Mouse (Mus musculus) lung, adult 2 months (tissue): ENCODE results near the gene Slx4. TPM values are rescaled to one million over a fixed set of nuclear protein-coding genes. Genes with fewer than 3 reads are reported as not detected.
A peak's percentile ranks its signal among the peaks of the same experiment; 100 is the strongest.

Experiments used
- DNase-seq: peaks from one replicate; pipeline ENCODE4 v3.0.0; 2022
- H3K4me1 ChIP-seq: fragments of 200-500 bp; 2 replicates; pipeline ENCODE4 v1.6.1; 2011; ENCODE audit warnings: low read length; ENCODE audit not compliant: control insufficient read depth, insufficient read depth
- H3K4me3 ChIP-seq: fragments of 200-500 bp; replicated peaks from 2 replicates; pipeline ENCODE3; 2011; ENCODE audit warnings: low read depth, mild to moderate bottlenecking, control low read depth, low read length; ENCODE audit errors: extremely low read depth
- CTCF ChIP-seq: fragments of 200-500 bp; IDR thresholded peaks from 2 replicates; pipeline ENCODE4 v1.5.1; 2011; ENCODE audit warnings: mild to moderate bottlenecking, low read length, control low read depth; ENCODE audit not compliant: insufficient read depth
- POLR2A ChIP-seq: fragments of 200-500 bp; IDR thresholded peaks from 2 replicates; pipeline ENCODE4 v1.6.1; 2011; ENCODE audit warnings: low read depth, mild to moderate bottlenecking, control low read depth, low read length, borderline replicate concordance; ENCODE audit errors: extremely low read depth
- WGBS: fragments of 180-500 bp; shearing (Covaris S2); methylation state at CpG from one replicate; pipeline ENCODE4 v1.1.7; 2018; 5-methylcytosine and 5-hydroxymethylcytosine counted together
- polyA plus RNA-seq: library from polyadenylated mRNA; depleted of rRNA; stranded (reverse); fragments of >200 nt; gene quantifications from 2 replicates; pipeline ENCODE4 v1.2.3, GENCODE M21; 2012; rRNA removed

The Slx4 gene
- polyA plus RNA-seq = 16.3 and 17.2 TPM in 2 replicates

DNA sequence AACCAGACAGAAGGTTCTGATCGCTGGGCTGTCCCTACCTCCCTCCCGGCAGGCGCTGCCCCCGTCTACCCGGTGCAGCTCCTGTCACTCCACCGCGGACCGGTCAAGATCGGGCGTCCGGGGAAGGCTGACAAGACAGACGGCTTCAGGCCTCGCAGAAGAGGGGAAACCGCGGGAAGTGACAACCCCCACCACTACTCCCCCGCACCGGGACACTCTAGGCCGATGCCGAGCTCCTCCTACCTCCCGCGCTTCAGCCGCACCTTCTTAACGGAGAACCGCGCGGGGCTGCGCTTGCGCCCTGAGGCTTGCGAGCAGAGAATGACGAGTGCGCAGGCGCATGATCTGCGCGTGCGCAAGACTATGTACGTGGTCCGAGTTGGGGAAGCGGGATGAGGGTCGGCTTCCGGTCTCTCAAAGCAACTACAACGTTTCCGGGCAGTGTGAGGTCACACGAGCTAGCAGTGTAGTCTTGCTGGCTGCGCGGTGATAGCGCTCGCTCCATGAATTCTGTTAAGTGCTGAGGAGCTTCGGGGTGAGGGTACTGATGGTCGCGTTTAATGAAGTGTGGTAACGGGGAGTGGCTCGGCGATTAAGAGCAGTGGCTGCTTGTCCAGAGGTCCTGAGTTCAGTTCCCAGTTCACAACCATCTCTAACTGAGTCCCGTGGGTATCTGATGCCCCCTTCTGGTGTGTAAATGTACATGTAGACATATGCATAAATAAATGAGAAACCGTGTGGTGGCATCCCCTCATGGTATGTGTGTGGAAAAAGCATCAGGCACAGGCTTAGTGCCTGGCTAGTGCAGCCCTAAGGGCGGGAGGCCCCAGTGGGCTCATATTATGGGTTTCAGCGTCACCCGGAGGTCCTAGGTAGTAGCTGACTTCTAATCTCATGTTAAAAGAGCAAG lies at the start of gene Slx4:
Gene Slx4, minus strand, starts transcription at position 282 of the 910 bp plus-strand sequence.
- DNase-seq = peak; percentile 93
- Histone ChIP-seq H3K4me1 (0 out of 2 replicates have a peak, but pooled peaks cover 2% of the 10 kb centered on the region), H3K4me3 (peak within 1 kb of the TSS; percentile 61)
- TF ChIP-seq POLR2A = peak; percentile 96
- no peak for TF ChIP-seq CTCF
- 2% methylated on average over 58 of the region's 58 CpGs for WGBS

- no peak for TF ChIP-seq CTCF
- TF ChIP-seq POLR2A = no peak
- no peak for DNase-seq
- WGBS = 93% methylated on average over 4 of the region's 4 CpGs
- no peaks in the 10 kb centered on the region for H3K4me1 ChIP-seq
- H3K4me3 ChIP-seq = no peak overlapping the region
Measured at GRCm38 (mm10) chr16:4052601-4053000, 49.0 kb upstream of the Slx4 start.

DNA sequence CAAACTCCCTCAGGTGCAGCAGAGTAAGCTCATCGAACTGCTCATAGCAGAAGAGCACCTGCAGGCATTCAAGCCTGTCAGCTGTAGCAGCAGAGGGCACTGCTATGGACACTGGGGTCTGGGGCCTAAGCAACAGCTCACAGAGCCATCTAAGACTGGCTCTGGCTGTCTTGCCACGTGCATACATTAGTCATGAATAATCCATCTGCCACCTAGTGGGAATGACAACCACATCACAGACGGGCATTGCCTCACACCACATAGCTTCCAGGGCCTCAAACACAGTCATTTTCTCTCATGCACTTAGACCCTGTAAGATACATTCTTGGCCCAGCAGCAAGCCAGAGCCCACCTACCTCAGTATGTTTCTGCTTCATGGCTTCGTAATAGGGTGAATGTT lies 42.0 kb upstream of the Slx4 start:
- no peak for DNase-seq
- no peaks in the 10 kb centered on the region for H3K4me1 ChIP-seq
- no peak overlapping the region for H3K4me3 ChIP-seq
- WGBS = 75% methylated on average over 4 of the region's 4 CpGs
- TF ChIP-seq POLR2A = no peak
- no peak for TF ChIP-seq CTCF

DNA sequence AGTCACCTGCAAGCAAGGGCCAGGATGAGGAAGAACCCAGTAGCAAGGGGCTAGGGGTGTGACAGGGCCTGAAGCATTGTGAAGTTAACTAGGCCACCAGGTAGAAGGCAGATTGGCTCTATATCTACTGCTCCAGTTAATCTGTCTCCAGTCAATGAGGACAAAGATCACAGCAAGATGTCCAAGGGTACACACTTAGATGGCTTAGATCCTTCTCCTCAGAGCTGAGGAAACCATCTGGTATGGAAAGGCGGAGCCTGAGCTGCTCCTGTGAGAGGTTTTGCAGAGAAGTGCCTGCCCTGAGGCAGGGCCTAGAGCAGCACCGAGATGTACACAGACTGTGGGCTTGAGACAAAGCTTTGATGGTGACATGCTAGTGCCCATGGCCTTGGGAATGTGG lies 40.5 kb upstream of the Slx4 start:
- no peaks in the 10 kb centered on the region for H3K4me1 ChIP-seq
- no peak for DNase-seq
- TF ChIP-seq CTCF (no peak), POLR2A (no peak)
- no peak overlapping the region for H3K4me3 ChIP-seq
- 94% methylated on average over 2 of the region's 2 CpGs for WGBS

DNA sequence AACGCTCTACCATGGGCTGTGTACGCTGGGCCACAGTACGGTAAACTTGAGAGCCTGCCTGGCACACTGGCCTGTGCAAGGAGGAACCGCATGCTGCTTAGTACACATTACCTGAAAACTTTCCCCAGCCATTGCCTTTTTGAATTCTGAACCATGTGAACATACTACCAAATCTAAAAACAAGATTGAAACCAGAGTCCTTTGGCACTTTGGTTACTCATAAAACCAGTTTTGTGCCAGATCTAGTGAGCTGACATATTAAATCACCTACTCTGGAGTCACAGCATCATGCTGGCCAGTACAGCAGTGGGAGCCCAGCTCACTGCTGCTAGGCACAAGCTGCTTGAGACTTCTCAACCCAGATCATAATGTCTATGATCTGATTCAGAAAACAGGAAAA lies 38.1 kb upstream of the Slx4 start:
- TF ChIP-seq POLR2A = no peak
- no peak for TF ChIP-seq CTCF
- WGBS = 95% methylated on average over 4 of the region's 4 CpGs
- no peak for DNase-seq
- H3K4me1 ChIP-seq = no peaks in the 10 kb centered on the region
- no peak overlapping the region for H3K4me3 ChIP-seq

- DNase-seq = no peak
- no peak overlapping the region for H3K4me3 ChIP-seq
- 89% methylated on average over 5 of the region's 5 CpGs for WGBS
- TF ChIP-seq POLR2A = no peak
- no peak for TF ChIP-seq CTCF
- H3K4me1 ChIP-seq = no peaks in the 10 kb centered on the region
Measured at GRCm38 (mm10) chr16:4040206-4040605, 36.6 kb upstream of the Slx4 start.

GRCm38 (mm10) chr16:4037690-4038089 lies 34.1 kb upstream of the Slx4 start:
- no peaks in the 10 kb centered on the region for H3K4me1 ChIP-seq
- no peak overlapping the region for H3K4me3 ChIP-seq
- no peak for TF ChIP-seq CTCF
- no peak for TF ChIP-seq POLR2A
- DNase-seq = no peak
- WGBS = 91% methylated on average over 7 of the region's 7 CpGs

- TF ChIP-seq CTCF (no peak), POLR2A (no peak)
- WGBS = 93% methylated on average over 5 of the region's 5 CpGs
- Histone ChIP-seq H3K4me3 (no peak within 1 kb of the TSS), H3K4me1 (no peaks in the 10 kb centered on the region)
- no peak for DNase-seq
Measured at GRCm38 (mm10) chr16:4036807-4037206, 33.2 kb upstream of the Slx4 start, which contains the start of gene Dnase1. TSS of gene Dnase1 (plus strand) at chr16:4036942.

DNA sequence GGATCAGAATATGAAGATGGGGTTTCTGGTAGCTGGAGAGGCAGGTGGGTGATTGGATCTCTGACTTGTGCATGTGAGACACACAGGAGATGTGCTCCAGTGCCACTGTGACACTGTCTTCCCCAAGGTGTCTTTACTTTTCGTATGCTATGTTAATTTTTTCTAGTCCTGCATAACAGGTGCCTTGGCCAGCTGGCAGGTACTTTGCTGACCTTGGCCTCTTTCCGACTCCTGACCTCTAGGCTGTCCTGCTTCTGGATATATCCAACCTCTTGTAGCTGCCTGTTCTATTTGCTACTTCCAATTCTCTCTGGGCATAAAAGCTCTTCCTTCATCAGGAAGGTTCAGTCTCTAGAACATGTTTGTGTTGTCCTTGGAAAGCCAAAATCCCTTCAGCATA lies 32.0 kb upstream of the Slx4 start:
- H3K4me3 ChIP-seq = no peak overlapping the region
- H3K4me1 ChIP-seq = no peaks in the 10 kb centered on the region
- TF ChIP-seq CTCF = no peak
- no peak for TF ChIP-seq POLR2A
- 76% methylated on average over 2 of the region's 2 CpGs for WGBS
- DNase-seq = no peak

DNA sequence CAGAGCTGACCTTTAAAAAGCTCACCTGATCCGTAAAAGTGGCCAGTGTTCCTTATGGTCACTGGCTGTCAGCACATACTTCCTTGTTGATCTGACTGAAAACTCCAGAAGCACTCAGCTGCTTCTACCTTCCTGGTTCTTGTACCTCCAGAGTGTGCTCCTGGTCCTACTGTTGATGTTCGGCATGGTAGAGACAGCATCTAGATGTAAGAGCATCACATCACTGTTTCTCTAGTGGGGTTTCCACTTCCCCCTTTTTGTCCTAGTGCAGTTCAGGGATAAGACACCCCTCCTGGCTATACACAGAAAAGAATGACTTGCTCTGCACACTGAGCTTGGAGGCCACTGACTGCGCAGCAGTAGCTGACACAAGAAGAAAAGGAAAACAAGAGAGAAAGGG lies 30.9 kb upstream of the Slx4 start:
- no peak for DNase-seq
- 81% methylated on average over 3 of the region's 3 CpGs for WGBS
- no peak overlapping the region for H3K4me3 ChIP-seq
- no peak for TF ChIP-seq POLR2A
- no peak for TF ChIP-seq CTCF
- no peaks in the 10 kb centered on the region for H3K4me1 ChIP-seq
